Mouse (Mus musculus) liver, embryonic 14.5 days (tissue): Measurements from ENCODE around the gene Zfp263. TPM values are rescaled to one million over a fixed set of nuclear protein-coding genes. Genes with fewer than 3 reads are reported as not detected.
A peak's percentile ranks its signal among the peaks of the same experiment; 100 is the strongest.

ENCODE experiments used
- ATAC-seq: fragments of 200-750 bp; cut with Nextera tagmentation; 2 replicates; pipeline ENCODE4 v1.8.0; 2017; ENCODE audit warnings: moderate number of reproducible peaks, mild to moderate bottlenecking, moderate library complexity; ENCODE audit not compliant: insufficient read depth
- DNase-seq, 3 experiments: peaks; one replicate each; pipeline ENCODE4 v3.0.0-alpha.2; 2012 to 2013; ENCODE audit warnings: low read depth in 3 of 3, low spot score in 3 of 3
- H3K27ac ChIP-seq: fragments of 300-500 bp; sonication (generic); 2 replicates; pipeline ENCODE4 v1.5.1; 2014; ENCODE audit warnings: moderate library complexity, mild to moderate bottlenecking, control low read depth, inconsistent platforms
- H3K27me3 ChIP-seq: fragments of 300-500 bp; sonication (generic); 2 replicates; pipeline ENCODE4 v1.6.1; 2014; ENCODE audit warnings: mild to moderate bottlenecking, low read length, moderate library complexity; ENCODE audit not compliant: control insufficient read depth, insufficient read depth
- H3K36me3 ChIP-seq: fragments of 300-500 bp; sonication (generic); replicated peaks from 2 replicates; pipeline ENCODE4 v1.6.1; 2014; ENCODE audit warnings: low read depth; ENCODE audit not compliant: control insufficient read depth, insufficient read depth
- H3K4me1 ChIP-seq, 2 experiments: fragments of 200-500 bp in 1 of 2; fragments of 300-500 bp in 1 of 2; sonication (generic) in 1 of 2; replicated peaks; 2 replicates each; pipeline ENCODE4 v1.6.1; 2012 to 2014; ENCODE audit warnings: antibody characterized with exemption in 1 of 2, inconsistent platforms in 1 of 2, low read length in 1 of 2; ENCODE audit not compliant: control insufficient read depth in 2 of 2, insufficient read depth in 2 of 2
- H3K4me2 ChIP-seq: fragments of 300-500 bp; sonication (generic); 2 replicates; pipeline ENCODE4 v1.6.1; 2014; ENCODE audit warnings: low read depth, mild to moderate bottlenecking, control low read depth, moderate library complexity
- H3K4me3 ChIP-seq, 2 experiments: fragments of 200-500 bp in 1 of 2; fragments of 300-500 bp in 1 of 2; sonication (generic) in 1 of 2; 2 replicates each; pipeline ENCODE4 v1.5.1; 2012 to 2014; ENCODE audit warnings: low read depth in 2 of 2, low read length in 2 of 2, mild to moderate bottlenecking in 2 of 2, control low read depth in 1 of 2, inconsistent platforms in 1 of 2, moderate library complexity in 1 of 2; ENCODE audit not compliant: insufficient read depth in 1 of 2
- H3K9ac ChIP-seq: fragments of 300-500 bp; sonication (generic); replicated peaks from 2 replicates; pipeline ENCODE4 v1.6.1; 2014; ENCODE audit warnings: mild to moderate bottlenecking, control low read depth, moderate library complexity
- H3K9me3 ChIP-seq: fragments of 300-500 bp; sonication (generic); 2 replicates; pipeline ENCODE4 v1.6.1; 2016; ENCODE audit warnings: low read length, mixed read lengths; ENCODE audit not compliant: control insufficient read depth
- CTCF ChIP-seq: IDR thresholded peaks from 2 replicates; pipeline ENCODE4 v1.5.1; 2016; ENCODE audit warnings: antibody characterized with exemption, low read depth, control low read depth
- EP300 ChIP-seq: IDR thresholded peaks from 2 replicates; pipeline ENCODE4 v1.6.1; 2016; ENCODE audit warnings: antibody characterized with exemption, low read depth
- WGBS: fragments of 180-500 bp; shearing (Covaris S2); extraction: QIAGEN DNeasy Blood & Tissue Kit; methylation state at CpG from one replicate; pipeline ENCODE4 v1.1.7; 2014; ENCODE audit not compliant: insufficient replicate concordance; 5-methylcytosine and 5-hydroxymethylcytosine counted together
- polyA plus RNA-seq, 2 experiments: library from polyadenylated mRNA; depleted of rRNA in 1 of 2; stranded (reverse) in 1 of 2; unstranded in 1 of 2; fragments of >200 nt; fragmentation: Nextera tagmentation in 1 of 2; extraction: Ambion mirVana in 1 of 2; gene quantifications; 2 replicates each; pipeline versions ENCODE4 v1.2.1 to v1.2.3; 2012 to 2014

Zfp263 gene
- polyA plus RNA-seq (2012; rRNA removed) (2.8 and 4.8 TPM in 2 replicates), polyA plus RNA-seq (2014; fragmentation: Nextera tagmentation; extraction: Ambion mirVana) (4.5 and 6.8 TPM in 2 replicates)

- TF ChIP-seq CTCF: no peak
- TF ChIP-seq EP300: no peak
- H3K4me3 ChIP-seq: peak within 1 kb of the TSS; percentile 86 to 89
- peak; percentile 97 for DNase-seq
These were observed at the start of gene Zfp263 for GRCm38 (mm10) chr16:3743503-3744185. Gene Zfp263, plus strand, starts transcription at chr16:3744093.

GRCm38 (mm10) chr16:3699281-3699680 is 44.6 kb upstream of the Zfp263 start:
- Histone ChIP-seq H3K9ac (no peak overlapping the region), H3K9me3 (no peaks in the 10 kb centered on the region), H3K4me1 (no peaks in the 10 kb centered on the region), H3K27me3 (no peaks in the 10 kb centered on the region), H3K4me3 (no peak overlapping the region), H3K4me2 (no peak overlapping the region), H3K36me3 (no peaks in the 10 kb centered on the region), H3K27ac (no peak overlapping the region)
- peak in 1 of 3 experiments; percentile 17 for DNase-seq
- WGBS: 40% methylated on average over 8 of the region's 8 CpGs
- ATAC-seq: no peak
- TF ChIP-seq EP300 (no peak), CTCF (no peak)

More at GRCm38 (mm10) chr16:3743503-3744185, at the start of gene Zfp263:
- Histone ChIP-seq H3K9me3 (peaks cover under 1% of the 10 kb centered on the region), H3K36me3 (peaks cover 12% of the 10 kb centered on the region), H3K9ac (peak within 1 kb of the TSS; percentile 75), H3K27ac (peak within 1 kb of the TSS; percentile 72), H3K4me2 (peak within 1 kb of the TSS; percentile 76), H3K27me3 (no peaks in the 10 kb centered on the region), H3K4me1 (peaks cover 13 to 18% of the 10 kb centered on the region in 2 experiments)
- peak; percentile 96 for ATAC-seq
- under 1% methylated on average over 42 of the region's 42 CpGs for WGBS

- Histone ChIP-seq H3K36me3 (no peaks in the 10 kb centered on the region), H3K9me3 (no peaks in the 10 kb centered on the region), H3K4me2 (no peak overlapping the region), H3K9ac (no peak overlapping the region), H3K27me3 (no peaks in the 10 kb centered on the region), H3K27ac (no peak overlapping the region), H3K4me1 (no peaks in the 10 kb centered on the region), H3K4me3 (no peak overlapping the region)
- DNase-seq: no peak
- no peak for ATAC-seq
- WGBS: 41% methylated on average over 1 of the region's 1 CpGs
- TF ChIP-seq CTCF (no peak), EP300 (no peak)
These were observed 43.0 kb upstream of the Zfp263 start for GRCm38 (mm10) chr16:3700893-3701292.

- Histone ChIP-seq H3K36me3 (no peaks in the 10 kb centered on the region), H3K4me1 (no peaks in the 10 kb centered on the region), H3K9me3 (no peaks in the 10 kb centered on the region), H3K27ac (no peak overlapping the region), H3K4me3 (no peak overlapping the region), H3K27me3 (no peaks in the 10 kb centered on the region), H3K4me2 (no peak overlapping the region), H3K9ac (no peak overlapping the region)
- 23% methylated on average over 6 of the region's 6 CpGs for WGBS
- ATAC-seq (no peak), DNase-seq (peak in 1 of 3 experiments; percentile 17)
- TF ChIP-seq CTCF (no peak), EP300 (no peak)
These were observed 37.2 kb upstream of the Zfp263 start for GRCm38 (mm10) chr16:3706680-3707079.

- TF ChIP-seq EP300 (no peak), CTCF (no peak)
These were observed 29.2 kb upstream of the Zfp263 start for GRCm38 (mm10) chr16:3714731-3715130.

More at GRCm38 (mm10) chr16:3714731-3715130, 29.2 kb upstream of the Zfp263 start:
- no peak overlapping the region for H3K9ac ChIP-seq
- no peak for ATAC-seq
- 53% methylated on average over 2 of the region's 2 CpGs for WGBS
- no peaks in the 10 kb centered on the region for H3K4me1 ChIP-seq
- no peaks in the 10 kb centered on the region for H3K9me3 ChIP-seq
- no peaks in the 10 kb centered on the region for H3K27me3 ChIP-seq
- no peak overlapping the region for H3K4me3 ChIP-seq
- DNase-seq: no peak
- H3K36me3 ChIP-seq: no peaks in the 10 kb centered on the region
- no peak overlapping the region for H3K27ac ChIP-seq
- no peak overlapping the region for H3K4me2 ChIP-seq
